ENCODE assay signal across 13 mouse cellular contexts in genomic region chr9:89872137-89872536, GRCm38 (mm10). TPM values are rescaled to one million over a fixed set of nuclear protein-coding genes. Genes with fewer than 3 reads are reported as not detected.
DNase-seq lines count a peak whose midpoint lies in the region; ATAC-seq lines count a peak whose summit lies in the region.
"Had no signal": no experiment of that assay in that cellular context is flagged by ENCODE, and none has a peak within 500 bp of the region (broad histone marks: within the 10 kb centered on the region; RNA-seq: fewer than 3 reads in every experiment).

No protein-coding gene starts in this region.

- 71% methylated on average over 6 of the region's 6 CpGs for WGBS in hindbrain, embryonic 14.5 days

- H3K27ac ChIP-seq in hindbrain, embryonic 14.5 days, result no peak overlapping the region
- H3K27ac ChIP-seq: embryonic facial prominence, embryonic 15.5 days; neural tube, embryonic 12.5 days had no signal

- peaks cover 86% of the 10 kb centered on the region for H3K27me3 ChIP-seq in hindbrain, embryonic 14.5 days (ENCODE audit: control insufficient read depth, insufficient read depth, low read length)

- H3K9me3 ChIP-seq in hindbrain, embryonic 14.5 days (ENCODE audit: control insufficient read depth, low read length), result no peaks in the 10 kb centered on the region
- H3K9me3 ChIP-seq: embryonic facial prominence, embryonic 15.5 days; neural tube, embryonic 12.5 days had no signal

- no peak overlapping the region for H3K4me3 ChIP-seq in hindbrain, embryonic 14.5 days (replicated peaks; ENCODE audit: low read length)
- H3K4me3 ChIP-seq: embryonic facial prominence, embryonic 15.5 days; neural tube, embryonic 12.5 days had no signal

- no peak for ATAC-seq in hindbrain, embryonic 14.5 days (ENCODE audit: low FRiP score)
- ATAC-seq: activated CD4-positive, CD25-positive, alpha-beta regulatory T cell, adult 4 months had no signal

- no peaks in the 10 kb centered on the region for H3K4me1 ChIP-seq in hindbrain, embryonic 14.5 days (replicated peaks; ENCODE audit: control insufficient read depth, insufficient read depth, low read length)
- H3K4me1 ChIP-seq: embryonic facial prominence, embryonic 15.5 days had no signal

- no peak overlapping the region for H3K9ac ChIP-seq in hindbrain, embryonic 14.5 days
- H3K9ac ChIP-seq: embryonic facial prominence, embryonic 15.5 days; neural tube, embryonic 12.5 days had no signal

- no peak overlapping the region for H3K4me2 ChIP-seq in hindbrain, embryonic 14.5 days (replicated peaks)
- H3K4me2 ChIP-seq: embryonic facial prominence, embryonic 15.5 days; neural tube, embryonic 12.5 days had no signal

- no peaks in the 10 kb centered on the region for H3K36me3 ChIP-seq in hindbrain, embryonic 14.5 days (replicated peaks; ENCODE audit: control insufficient read depth, insufficient read depth)
- H3K36me3 ChIP-seq: embryonic facial prominence, embryonic 15.5 days; neural tube, embryonic 12.5 days had no signal

- peak; percentile 15 for DNase-seq in adrenal gland, postnatal 14 days
- DNase-seq in adrenal gland, adult 18-20 months (ENCODE audit: low spot score in 2 of 2), result no peak
- peak; percentile 59 to 66 for DNase-seq in right cerebral cortex, adult 2 months (ENCODE audit: low spot score in 2 of 2)
- DNase-seq in right cerebral cortex, postnatal 25 days, result no peak
- DNase-seq in lung, postnatal 10 days, result peak; percentile 36
- DNase-seq in kidney, postnatal 4 days, result no peak
- DNase-seq in thymus, postnatal 4 days, result no peak
- no peak for DNase-seq in hindbrain, embryonic 14.5 days (ENCODE audit: low spot score)
- DNase-seq: cerebellum, adult 18-20 months; kidney, adult 2 months had no signal

RNA-seq across cellular contexts. Expression of gene Rasgrf1, which starts 37.6 kb away (rescaled TPM):
- 5.3 and 5.7 TPM in 2 replicates for total RNA-seq in adrenal gland, postnatal 14 days (2021)
- 10 to 100 TPM; 18.2 to 26.9 TPM for total RNA-seq in adrenal gland, adult 18-20 months (2021)
- 9.7 and 10.1 TPM in 2 replicates for polyA plus RNA-seq in hindbrain, embryonic 14.5 days (2014; fragmentation: Nextera tagmentation; extraction: Ambion mirVana)
- polyA plus RNA-seq: activated CD4-positive, CD25-positive, alpha-beta regulatory T cell, adult 4 months had no signal

Comparison
In these comparisons a context has a peak if more than half of its experiments do, and no peak if none do; other contexts are left out.
1. DNase-seq: peak in adrenal gland, postnatal 14 days (single experiment), right cerebral cortex, adult 2 months (2 of 2) and lung, postnatal 10 days (single experiment); none in adrenal gland, adult 18-20 months (0 of 2), right cerebral cortex, postnatal 25 days (single experiment), kidney, postnatal 4 days (0 of 2), thymus, postnatal 4 days (single experiment) and hindbrain, embryonic 14.5 days (single experiment).